Mouse (Mus musculus) MEL (cell line): ENCODE measurements around the gene Casp2. TPM values are rescaled to one million over a fixed set of nuclear protein-coding genes. Genes with fewer than 3 reads are reported as not detected.

Source experiments
- DNase-seq: peaks from one replicate; pipeline ENCODE4 v3.0.0; 2011; ENCODE audit warnings: low read depth, low spot score
- H3K27ac ChIP-seq: 2 replicates; pipeline ENCODE4 v1.5.1; 2012; ENCODE audit warnings: low read depth, mild to moderate bottlenecking, control low read depth, low read length, moderate library complexity; ENCODE audit not compliant: control insufficient read depth
- H3K27me3 ChIP-seq, 2 experiments: fragments of 150-350 bp in 1 of 2; sonication (generic) in 1 of 2; 2 replicates each; pipeline ENCODE4 v1.6.1; 2012; ENCODE audit warnings: low read length in 2 of 2, mild to moderate bottlenecking in 2 of 2, improper control_type of control experiment in 1 of 2, moderate library complexity in 1 of 2; ENCODE audit not compliant: insufficient read depth in 2 of 2, control insufficient read depth in 1 of 2
- H3K36me3 ChIP-seq, 2 experiments: 2 replicates each; pipeline ENCODE4 v1.6.1; 2012 to 2014; ENCODE audit warnings: low read length in 2 of 2, improper control_type of control experiment in 1 of 2, inconsistent platforms in 1 of 2, mild to moderate bottlenecking in 1 of 2; ENCODE audit not compliant: insufficient read depth in 2 of 2, control insufficient read depth in 1 of 2
- H3K4me1 ChIP-seq, 2 experiments: fragments of 150-350 bp in 1 of 2; sonication (generic) in 1 of 2; 2 replicates each; pipeline ENCODE4 v1.6.1; 2012; ENCODE audit warnings: low read length in 2 of 2, improper control_type of control experiment in 1 of 2, mild to moderate bottlenecking in 1 of 2; ENCODE audit not compliant: insufficient read depth in 2 of 2, control insufficient read depth in 1 of 2
- H3K4me3 ChIP-seq, 2 experiments: fragments of 150-350 bp in 1 of 2; sonication (generic) in 1 of 2; 2 replicates each; pipeline ENCODE4 v1.5.1; 2012; ENCODE audit warnings: low read depth in 2 of 2, low read length in 2 of 2, mild to moderate bottlenecking in 2 of 2, moderate library complexity in 2 of 2, control low read depth in 1 of 2, improper control_type of control experiment in 1 of 2; ENCODE audit not compliant: control insufficient read depth in 1 of 2, insufficient read depth in 1 of 2
- H3K79me2 ChIP-seq: 2 replicates; pipeline ENCODE4 v1.6.1; 2012; ENCODE audit warnings: mild to moderate bottlenecking, low read length, moderate library complexity; ENCODE audit not compliant: control insufficient read depth, poor library complexity, insufficient read depth
- H3K9ac ChIP-seq: 2 replicates; pipeline ENCODE4 v1.6.1; 2012; ENCODE audit warnings: low read depth, mild to moderate bottlenecking, control low read depth, low read length, moderate library complexity; ENCODE audit not compliant: control insufficient read depth, poor library complexity, severe bottlenecking
- H3K9me3 ChIP-seq: fragments of 150-350 bp; sonication (generic); replicated peaks from 2 replicates; pipeline ENCODE4 v1.6.1; 2012; ENCODE audit warnings: mild to moderate bottlenecking, low read length, improper control_type of control experiment, moderate library complexity; ENCODE audit not compliant: insufficient read depth
- GABPA ChIP-seq: IDR thresholded peaks from 2 replicates; pipeline ENCODE4 v1.6.1; 2012; ENCODE audit warnings: low read depth, mild to moderate bottlenecking, inconsistent platforms, low read length, improper control_type of control experiment, moderate library complexity
- GATA1 ChIP-seq: IDR thresholded peaks from 2 replicates; pipeline ENCODE4 v1.6.1; 2011; ENCODE audit warnings: low read depth, low read length, improper control_type of control experiment
- JUND ChIP-seq: IDR thresholded peaks from 2 replicates; pipeline ENCODE4 v1.6.1; 2011; ENCODE audit warnings: low read depth, mild to moderate bottlenecking, improper control_type of control experiment, low read length
- MAFK ChIP-seq: IDR thresholded peaks from 2 replicates; pipeline ENCODE4 v1.6.1; 2011; ENCODE audit warnings: low read depth, mild to moderate bottlenecking, low read length, improper control_type of control experiment, borderline replicate concordance
- MAX ChIP-seq: IDR thresholded peaks from 2 replicates; pipeline ENCODE4 v1.6.1; 2011; ENCODE audit warnings: low read length, improper control_type of control experiment
- MAZ ChIP-seq: IDR thresholded peaks from 2 replicates; pipeline ENCODE4 v1.6.1; 2012; ENCODE audit warnings: low read depth, mild to moderate bottlenecking, inconsistent platforms, low read length, improper control_type of control experiment
- MXI1 ChIP-seq: IDR thresholded peaks from 2 replicates; pipeline ENCODE4 v1.6.1; 2011; ENCODE audit warnings: mild to moderate bottlenecking, low read depth, low read length, improper control_type of control experiment
- MYC ChIP-seq: IDR thresholded peaks from 2 replicates; pipeline ENCODE4 v1.6.1; 2011; ENCODE audit warnings: low read depth, mild to moderate bottlenecking, low read length, improper control_type of control experiment, moderate library complexity
- POLR2A ChIP-seq, 2 experiments: IDR thresholded peaks; 2 replicates each; pipeline ENCODE4 v1.6.1; 2011 to 2012; ENCODE audit warnings: low read length in 2 of 2, mild to moderate bottlenecking in 2 of 2, control low read depth in 1 of 2, improper control_type of control experiment in 1 of 2, low read depth in 1 of 2, moderate library complexity in 1 of 2; ENCODE audit not compliant: control insufficient read depth in 1 of 2, insufficient read depth in 1 of 2, poor library complexity in 1 of 2
- RAD21 ChIP-seq: IDR thresholded peaks from 2 replicates; pipeline ENCODE4 v1.6.1; 2011; ENCODE audit warnings: mild to moderate bottlenecking, low read depth, low read length, improper control_type of control experiment
- RCOR1 ChIP-seq: IDR thresholded peaks from 2 replicates; pipeline ENCODE4 v1.6.1; 2012; ENCODE audit warnings: low read depth, mild to moderate bottlenecking, inconsistent platforms, low read length, improper control_type of control experiment
- TCF12 ChIP-seq: IDR thresholded peaks from 2 replicates; pipeline ENCODE4 v1.6.1; 2014; ENCODE audit warnings: low read depth, mild to moderate bottlenecking, inconsistent platforms, low read length, improper control_type of control experiment, moderate library complexity
- USF2 ChIP-seq, 2 experiments: IDR thresholded peaks; 2 replicates each; pipeline ENCODE4 v1.6.1; 2011 to 2012; ENCODE audit warnings: improper control_type of control experiment in 2 of 2, low read length in 2 of 2, borderline replicate concordance in 1 of 2, inconsistent platforms in 1 of 2, low read depth in 1 of 2, mild to moderate bottlenecking in 1 of 2; ENCODE audit not compliant: insufficient read depth in 1 of 2
- ZC3H11A ChIP-seq: IDR thresholded peaks from 2 replicates; pipeline ENCODE4 v1.6.1; 2012; ENCODE audit warnings: low read depth, mild to moderate bottlenecking, inconsistent platforms, low read length, improper control_type of control experiment
- polyA plus RNA-seq, 2 experiments: library from polyadenylated mRNA; stranded (reverse) in 1 of 2; unstranded in 1 of 2; fragments of >175 nt in 1 of 2; fragments of >200 nt in 1 of 2; gene quantifications; 2 replicates each; pipeline versions ENCODE4 v1.2.1 to v1.2.4; 2012; ENCODE audit warnings: low replicate concordance in 2 of 2, low read depth in 1 of 2; ENCODE audit not compliant: insufficient read length in 2 of 2, insufficient read depth in 1 of 2, missing spikeins in 1 of 2
- total RNA-seq: library from RNA; depleted of rRNA; stranded (reverse); fragments of 300-350 nt; gene quantifications from 2 replicates; pipeline ENCODE4 v1.2.3, GENCODE M21; 2012

The Casp2 gene
- total and polyA plus RNA-seq, 3 experiments, result 21.3 to 42.3 TPM; not detected in 1

- TF ChIP-seq RCOR1, result peak; percentile 92
- TF ChIP-seq MYC, result no peak
Observed at GRCm38 (mm10) chr6:42257303-42257863, 7.4 kb upstream of the Casp2 start (continued).

GRCm38 (mm10) chr6:42260430-42260829, 4.4 kb upstream of the Casp2 start:
- no peak for TF ChIP-seq MXI1
- TF ChIP-seq MAFK, result no peak
- TF ChIP-seq POLR2A (IDR thresholded peaks at IDR 0.05; ENCODE audit: control insufficient read depth in 1 of 2, insufficient read depth in 1 of 2, low read depth in 1 of 2, low read length in 2 of 2, poor library complexity in 1 of 2), result no peak
- no peak for TF ChIP-seq JUND
- peak; percentile 70 for TF ChIP-seq GATA1
- TF ChIP-seq MAX, result no peak
- TF ChIP-seq, all 39 proteins: peak for 1
- no peak overlapping the region for H3K4me3 ChIP-seq
- H3K79me2 ChIP-seq, result peaks cover 5% of the 10 kb centered on the region
- no peak overlapping the region for H3K9ac ChIP-seq
- H3K36me3 ChIP-seq, result peaks cover 0 to 16% of the 10 kb centered on the region in 2 experiments; a peak in 2 of 4 replicates
- H3K27me3 ChIP-seq, result peaks cover 0 to under 1% of the 10 kb centered on the region in 2 experiments; a peak in 1 of 4 replicates
- no peaks in the 10 kb centered on the region for H3K9me3 ChIP-seq
- no peak overlapping the region for H3K27ac ChIP-seq
- H3K4me1 ChIP-seq, result peaks cover 3 to 14% of the 10 kb centered on the region in 2 experiments; a peak in 3 of 4 replicates
- peak; percentile 44 for DNase-seq

GRCm38 (mm10) chr6:42261524-42262170, 3.1 kb upstream of the Casp2 start, which contains the start of gene Tmem139:
Gene Tmem139, plus strand, starts transcription at chr6:42261970.
- peaks cover 3 to 14% of the 10 kb centered on the region in 2 experiments; a peak in 3 of 4 replicates for H3K4me1 ChIP-seq
- peaks cover 14% of the 10 kb centered on the region for H3K79me2 ChIP-seq
- no peaks in the 10 kb centered on the region for H3K9me3 ChIP-seq
- peaks cover 0 to 21% of the 10 kb centered on the region in 2 experiments; a peak in 2 of 4 replicates for H3K36me3 ChIP-seq
- TF ChIP-seq TCF12 (no peak), GATA1 (no peak), GABPA (no peak), USF2 (IDR thresholded peaks at IDR 0.05; ENCODE audit: borderline replicate concordance in 1 of 2, insufficient read depth in 1 of 2, low read depth in 1 of 2, low read length in 2 of 2) (no peak), MAZ (no peak), POLR2A (IDR thresholded peaks at IDR 0.05; ENCODE audit: control insufficient read depth in 1 of 2, insufficient read depth in 1 of 2, low read depth in 1 of 2, low read length in 2 of 2, poor library complexity in 1 of 2) (no peak), RAD21 (no peak), ZC3H11A (no peak)
- no peak within 1 kb of the TSS for H3K4me3 ChIP-seq
- no peak within 1 kb of the TSS for H3K27ac ChIP-seq
- H3K9ac ChIP-seq, result no peak within 1 kb of the TSS
- no peaks in the 10 kb centered on the region for H3K27me3 ChIP-seq
- no peak for DNase-seq
